Mouse (Mus musculus): ENCODE measurements around the gene Clec18a.
"Not testable (repeated sequence)": the region's sequence is repeated elsewhere in the genome, so short reads cannot be mapped to it uniquely, and the experiment has no call there.

Gene Clec18a

GRCm38 (mm10) chr8:111092326-111092725 lies at the start of gene Clec18a:
Gene Clec18a, minus strand, starts transcription at chr8:111092426.
- DNase-seq: not testable (repeated sequence)

DNA sequence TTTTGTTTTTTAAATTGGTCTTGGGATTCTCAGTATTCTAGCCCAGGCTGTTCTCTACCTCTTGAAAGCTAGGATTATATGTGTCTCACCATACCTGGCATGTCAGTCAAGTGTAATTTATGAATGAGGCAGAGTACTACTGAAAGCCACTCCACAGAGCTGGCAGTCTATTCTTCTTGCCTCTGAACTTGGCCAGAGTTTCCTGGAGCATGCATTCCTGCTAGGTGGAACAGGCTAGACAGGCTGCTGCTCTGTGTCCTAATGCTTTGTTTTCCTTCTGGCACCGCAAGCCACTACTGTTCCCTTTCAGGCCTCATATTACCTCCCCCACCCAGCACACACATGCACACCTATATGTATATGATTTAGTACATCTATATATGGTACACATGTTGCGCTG lies 38.5 kb upstream of the Clec18a start:
- no peak for DNase-seq

DNA sequence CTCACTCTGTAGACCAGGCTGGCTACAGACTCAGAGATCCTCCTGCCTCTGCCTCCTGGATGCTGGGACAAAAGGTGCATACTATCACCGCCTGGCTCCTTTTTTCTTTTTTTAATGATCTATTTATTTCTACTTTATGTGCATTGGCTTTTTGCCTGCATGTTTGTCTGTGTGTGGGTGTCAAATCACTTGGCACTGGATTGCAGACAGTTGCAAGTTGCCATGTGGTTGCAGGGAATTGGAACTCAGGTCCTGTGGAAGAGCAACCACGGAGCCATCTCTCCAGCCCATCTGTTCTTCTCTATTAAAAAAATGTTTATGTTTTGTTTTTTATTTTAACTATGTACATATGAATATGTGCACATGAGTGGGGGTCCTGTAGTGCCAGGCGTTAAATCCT lies 27.3 kb upstream of the Clec18a start:
- no peak for DNase-seq

- no peak for DNase-seq
These were observed 22.7 kb upstream of the Clec18a start for GRCm38 (mm10) chr8:111114891-111115290.

- DNase-seq: not testable (repeated sequence)
These were observed 2.6 kb upstream of the Clec18a start for GRCm38 (mm10) chr8:111094719-111095302.

- peak; percentile 93 for DNase-seq
These were observed 1.9 kb upstream of the Clec18a start, which contains the start of gene Pdpr for GRCm38 (mm10) chr8:111093865-111094718. Gene Pdpr, plus strand, starts transcription at chr8:111094630.

GRCm38 (mm10) chr8:111091706-111092105 lies 520 bp downstream of the Clec18a start:
- DNase-seq: no peak

DNA sequence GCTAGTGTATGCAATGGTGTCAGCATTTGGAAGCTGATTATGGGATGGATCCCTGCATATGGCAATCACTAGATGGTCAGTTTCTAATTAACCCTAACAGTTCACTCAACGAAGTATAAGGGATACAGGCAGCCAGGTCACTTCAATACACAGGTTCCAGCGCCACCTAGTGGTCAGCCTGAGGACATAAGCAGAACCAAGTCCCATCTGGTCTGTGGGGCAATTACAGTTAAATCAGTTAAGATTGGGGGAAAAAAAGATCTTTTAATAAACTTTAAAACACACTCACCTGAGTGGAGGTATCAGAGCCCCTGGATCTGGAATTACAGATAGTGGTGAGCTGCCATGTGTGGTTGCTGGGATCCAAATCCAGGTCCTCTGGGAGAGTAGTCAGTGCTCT lies 2.1 kb downstream of the Clec18a start:
- peak; percentile 86 for DNase-seq

DNA sequence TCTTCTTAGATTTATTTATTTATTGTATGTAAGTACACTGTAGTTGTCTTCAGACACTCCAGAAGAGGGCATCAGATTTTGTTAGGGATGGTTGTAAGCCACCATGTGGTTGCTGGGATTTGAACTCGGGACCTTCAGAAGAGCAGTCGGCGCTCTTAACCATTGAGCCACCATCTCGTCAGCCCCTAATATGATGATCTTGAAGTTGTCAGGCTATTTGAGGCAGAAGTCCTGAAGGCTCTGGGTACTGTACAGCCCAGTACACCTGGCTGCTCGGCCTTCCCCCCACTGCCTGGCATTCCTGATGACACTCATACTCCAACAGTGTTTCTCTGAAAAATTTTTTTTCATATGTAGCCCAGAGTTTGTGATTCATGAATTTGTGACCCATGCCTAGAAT lies 8.3 kb downstream of the Clec18a start:
- not testable (repeated sequence) for DNase-seq

DNA sequence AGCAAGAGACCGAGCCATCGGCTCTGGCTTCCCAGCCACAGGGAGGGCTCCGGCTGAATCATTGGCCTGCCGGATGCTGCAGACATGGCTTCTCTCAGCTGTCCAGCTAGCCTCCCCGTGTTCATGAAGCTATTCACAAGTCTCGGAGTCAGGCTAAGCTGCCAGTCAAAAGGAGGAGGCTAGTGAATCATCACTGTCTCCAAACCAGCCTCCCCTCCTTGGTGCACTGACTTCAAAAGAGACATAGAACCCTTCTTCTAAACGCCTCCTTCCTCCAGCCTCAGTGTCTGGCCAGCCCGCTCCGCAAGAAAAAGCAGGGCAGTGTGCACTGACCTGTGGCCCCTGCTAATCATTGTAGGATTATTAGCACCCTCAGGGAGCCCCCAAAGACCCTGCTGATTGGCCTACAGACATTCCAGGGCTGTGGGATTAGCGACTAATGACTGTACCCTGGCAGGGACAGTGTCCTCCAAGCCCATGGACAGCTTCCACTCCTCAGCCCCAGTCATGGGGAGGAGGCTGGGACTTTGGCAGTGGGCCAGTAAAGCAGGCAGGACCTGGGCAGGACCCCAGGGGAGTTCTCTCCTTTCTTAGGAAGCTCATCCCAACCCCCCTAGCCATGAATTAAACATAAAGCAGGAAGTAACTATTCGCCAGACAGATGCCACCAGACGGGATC lies 10.5 kb downstream of the Clec18a start:
- DNase-seq: no peak

DNA sequence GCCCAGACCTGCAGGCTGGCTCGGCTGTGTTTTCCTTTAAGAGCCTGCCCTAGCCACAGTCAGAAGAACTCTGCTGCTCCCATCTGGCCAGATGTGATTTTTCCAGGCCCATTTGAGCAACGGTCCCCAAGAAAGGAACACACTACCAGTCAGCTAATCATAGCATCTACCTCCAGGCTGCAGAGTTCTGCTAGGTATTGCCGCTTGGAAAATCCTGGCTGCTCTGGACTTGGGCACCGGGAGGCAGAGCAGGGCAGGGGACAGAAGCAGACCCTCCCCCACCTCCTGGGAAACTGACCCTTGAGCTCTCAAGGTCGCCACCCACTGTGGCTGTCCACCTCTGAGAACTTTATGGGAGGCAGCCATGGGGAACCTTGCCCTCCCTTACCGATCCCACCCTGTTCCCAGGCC lies 12.4 kb downstream of the Clec18a start:
- DNase-seq: no peak

- DNase-seq: no peak
These were observed 12.8 kb downstream of the Clec18a start for GRCm38 (mm10) chr8:111079461-111079860.

DNA sequence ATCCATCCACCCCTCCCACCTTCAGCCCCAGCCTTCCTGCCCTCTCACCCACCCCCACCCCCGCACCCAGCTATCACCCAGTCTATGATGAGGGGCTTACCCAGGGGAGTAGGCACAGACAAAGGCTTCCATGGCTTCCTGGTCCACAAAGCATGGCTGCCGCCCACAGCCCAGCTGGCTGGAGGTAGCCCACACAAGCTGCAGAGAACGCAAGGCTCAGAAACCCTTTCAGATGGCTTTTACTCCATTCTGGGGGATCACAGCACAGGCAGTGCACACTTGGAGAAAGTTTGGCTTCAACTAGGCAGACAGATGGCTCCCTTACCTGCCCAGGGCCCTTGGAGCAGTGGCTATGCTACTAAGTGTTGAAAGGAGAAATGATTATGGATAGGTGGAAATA lies 16.3 kb downstream of the Clec18a start:
- DNase-seq: no peak

DNA sequence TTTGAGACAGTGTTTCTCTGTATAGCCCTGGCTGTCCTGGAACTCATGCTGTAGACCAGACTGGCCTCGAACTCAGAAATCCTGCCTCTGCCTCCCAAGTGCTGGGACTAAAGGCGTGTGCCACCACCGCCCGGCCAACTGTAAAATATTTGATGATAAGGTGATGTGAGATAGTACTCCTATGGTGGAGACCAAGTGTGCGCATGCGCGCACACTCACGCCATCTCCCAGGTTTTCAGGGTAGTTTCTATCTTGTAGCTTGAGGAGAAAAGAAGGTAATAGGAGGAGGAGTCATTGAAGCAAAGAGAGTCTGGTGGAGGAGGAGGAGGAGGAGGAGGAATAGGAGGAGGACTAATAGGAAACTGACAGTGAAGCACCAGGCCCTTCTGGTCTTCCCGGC lies 23.6 kb downstream of the Clec18a start:
- DNase-seq: not testable (repeated sequence)

GRCm38 (mm10) chr8:111067439-111067838 lies 24.8 kb downstream of the Clec18a start:
- DNase-seq: peak; percentile 66

DNA sequence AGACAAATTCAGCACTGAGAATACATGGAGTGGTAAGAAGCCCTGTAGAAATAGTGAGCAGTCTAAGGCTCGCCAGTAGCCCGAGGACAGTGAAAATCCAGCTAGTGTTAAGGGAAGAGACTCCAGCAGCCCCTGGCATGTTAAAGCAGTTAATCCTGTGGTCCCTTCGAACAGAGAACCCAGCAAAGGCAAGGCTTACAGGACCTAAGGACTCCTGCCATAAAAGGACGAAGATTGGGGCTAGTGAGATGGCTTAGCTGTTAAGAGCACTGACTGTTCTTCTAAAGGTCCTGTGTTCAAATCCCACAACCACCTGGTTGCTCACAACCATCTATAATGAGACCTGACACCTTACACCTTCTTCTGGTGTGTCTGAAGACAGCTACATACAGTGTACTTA lies 25.9 kb downstream of the Clec18a start:
- peak; percentile 1 for DNase-seq

DNA sequence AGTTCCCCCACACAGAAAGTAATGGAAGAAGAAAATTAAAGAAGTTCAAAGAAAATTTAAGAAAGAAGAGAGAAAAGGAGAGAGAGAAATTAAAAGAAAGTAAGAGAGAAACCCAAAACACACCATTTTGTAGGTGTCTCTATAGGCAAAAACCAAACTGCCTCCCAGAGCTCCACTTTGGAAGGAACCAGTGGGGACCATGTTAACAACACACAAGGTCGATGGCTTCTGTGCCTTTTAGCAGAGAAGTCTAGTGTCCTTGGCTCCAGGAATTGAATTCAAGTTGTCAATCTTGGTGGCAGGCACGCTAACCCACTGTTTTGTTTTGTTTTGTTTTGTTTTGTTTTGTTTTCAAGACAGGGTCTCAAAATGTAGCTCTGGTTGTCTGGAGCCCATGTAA lies 29.3 kb downstream of the Clec18a start:
- peak; percentile 1 for DNase-seq

GRCm38 (mm10) chr8:111062072-111062757 lies 30.0 kb downstream of the Clec18a start:
- DNase-seq: peak; percentile 88

- DNase-seq: no peak
These were observed 30.5 kb downstream of the Clec18a start for GRCm38 (mm10) chr8:111061688-111062071.

GRCm38 (mm10) chr8:111058946-111059572 lies 33.2 kb downstream of the Clec18a start:
- DNase-seq: no peak

- DNase-seq: peak; percentile 48
These were observed 35.4 kb downstream of the Clec18a start for GRCm38 (mm10) chr8:111056691-111057293.

- DNase-seq: peak; percentile 93
These were observed 36.0 kb downstream of the Clec18a start, which contains the start of gene Exosc6 for GRCm38 (mm10) chr8:111056158-111056663. Gene Exosc6, plus strand, starts transcription at chr8:111056339.
